Mouse (Mus musculus) brain, embryonic 14.5 days (tissue): ENCODE data around the gene Fbxo41.

Source experiments
- CTCF ChIP-seq: fragments of 200-500 bp; IDR thresholded peaks from 2 replicates; pipeline ENCODE4 v1.5.1; 2012; ENCODE audit warnings: inconsistent platforms, mild to moderate bottlenecking, moderate library complexity, borderline replicate concordance; ENCODE audit not compliant: insufficient read depth, insufficient read length; ENCODE audit errors: extremely low read depth
- POLR2A ChIP-seq: fragments of 200-500 bp; IDR thresholded peaks from 2 replicates; pipeline ENCODE4 v1.6.1; 2012; ENCODE audit warnings: mild to moderate bottlenecking, inconsistent platforms, borderline replicate concordance; ENCODE audit not compliant: poor library complexity, insufficient read depth, insufficient read length, severe bottlenecking; ENCODE audit errors: extremely low read depth

DNA sequence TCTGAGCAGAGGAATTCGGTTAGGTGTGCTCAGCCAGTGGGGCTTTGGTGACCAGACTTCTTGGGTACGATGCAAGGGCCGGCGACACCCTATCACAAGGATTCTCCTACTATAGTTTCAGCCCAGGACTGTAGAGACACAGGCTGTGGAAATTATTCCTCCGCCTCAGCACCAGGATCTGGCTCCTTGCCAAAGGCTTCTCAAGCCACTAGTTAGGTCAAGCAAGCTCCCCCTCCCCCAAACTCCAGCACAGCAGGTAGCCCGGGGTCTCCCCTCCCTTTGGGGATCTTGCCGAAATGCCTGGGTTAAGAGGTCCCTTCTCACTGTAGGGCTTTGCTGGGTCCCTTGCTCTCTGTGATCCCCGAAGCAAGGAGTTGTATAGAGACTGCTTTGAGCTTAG is 30.8 kb downstream of the Fbxo41 start:
- TF ChIP-seq CTCF: no peak
- TF ChIP-seq POLR2A: no peak
